Mouse (Mus musculus): ENCODE measurements at regions not wholly inside any gene's neighbourhood (a gene's known extent, or its start where the extent isn't known, plus 50 kb on each side); places are given as distances from the start of the nearest gene placed in this dataset.

DNA sequence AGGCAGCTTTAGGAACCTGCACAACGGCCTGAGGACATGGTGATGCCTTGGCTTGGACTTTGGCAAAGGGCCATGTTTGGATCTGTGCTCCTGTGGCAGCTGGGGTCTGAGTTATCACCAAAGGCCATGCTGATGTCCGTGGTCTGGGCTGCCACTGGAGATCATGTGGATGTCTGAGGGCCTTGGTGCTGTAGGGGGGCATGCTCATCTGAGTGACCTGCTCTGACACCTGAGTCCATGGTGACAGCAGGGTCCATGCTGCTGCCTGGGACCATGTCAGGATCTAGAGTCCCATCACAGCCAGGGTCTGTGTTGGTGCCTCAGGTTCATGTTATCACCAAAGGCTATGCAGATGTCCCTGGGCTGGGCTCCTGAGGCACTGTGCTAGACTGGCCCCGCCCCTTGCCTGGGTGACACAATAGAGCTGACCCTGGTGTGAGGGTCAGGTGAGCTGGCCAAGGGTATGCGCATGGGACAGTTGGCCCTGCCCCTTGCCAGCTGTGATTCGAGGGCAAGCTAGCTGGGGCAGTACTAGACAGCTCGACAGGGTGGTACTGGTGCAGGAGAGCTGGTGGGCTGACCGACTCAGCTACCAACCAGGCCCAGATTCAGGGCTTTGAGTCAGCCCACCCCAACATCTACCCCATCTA is 77.0 kb upstream of the Rcn1 start:
- Histone ChIP-seq H3K9ac (replicated peaks; ENCODE audit: low read depth, low read length) (no peak overlapping the region), H3K36me3 (replicated peaks; ENCODE audit: control insufficient read depth, insufficient read depth, low read length) (no peaks in the 10 kb centered on the region), H3K4me3 (ENCODE audit: low read depth, low read length) (no peak overlapping the region), H3K27me3 (ENCODE audit: control insufficient read depth, insufficient read depth, low read length) (no peaks in the 10 kb centered on the region), H3K4me2 (ENCODE audit: low read depth, low read length) (no peak overlapping the region), H3K27ac (ENCODE audit: low read depth) (no peak overlapping the region), H3K9me3 (replicated peaks; ENCODE audit: control insufficient read depth, low read length) (no peaks in the 10 kb centered on the region), H3K4me1 (ENCODE audit: control insufficient read depth, insufficient read depth) (peaks cover 3% of the 10 kb centered on the region; the same call in 1 of the 2 replicates)
- ATAC-seq (ENCODE audit: insufficient read depth, low read depth): no peak
- WGBS: 77% methylated on average over 7 of the region's 7 CpGs
- TF ChIP-seq EP300 (IDR thresholded peaks at IDR 0.05; ENCODE audit: low read depth): no peak
- TF ChIP-seq CTCF (IDR thresholded peaks at IDR 0.05; ENCODE audit: low read depth): no peak
- DNase-seq (ENCODE audit: low spot score): no peak

DNA sequence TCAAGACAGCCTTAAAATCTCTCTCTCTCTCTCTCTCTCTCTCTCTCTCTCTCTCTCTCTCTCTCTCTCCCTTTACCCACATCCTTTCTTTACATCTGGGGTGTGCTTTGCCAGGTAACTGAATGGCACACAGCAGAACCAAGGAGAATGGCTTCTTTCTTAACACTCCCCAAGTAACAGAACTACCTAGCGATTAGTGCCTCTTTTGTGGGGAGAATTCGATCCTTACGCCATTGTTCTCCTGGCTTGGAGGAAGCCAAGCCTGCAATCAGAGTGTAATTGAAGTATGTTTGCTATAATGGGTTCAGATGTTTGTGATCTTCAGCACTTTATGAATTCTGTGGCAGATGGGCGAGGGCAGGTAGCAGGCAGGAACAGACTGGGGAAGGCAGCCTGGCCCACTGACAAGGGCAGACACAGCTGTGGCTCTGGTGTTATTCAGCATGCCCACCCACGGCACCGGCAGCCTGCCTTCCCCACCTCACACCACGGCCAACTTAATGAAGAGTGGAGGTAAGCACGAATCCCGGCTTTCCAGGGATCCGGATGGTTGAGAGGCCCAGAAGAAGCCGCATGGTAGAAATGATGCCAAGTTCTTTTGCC is 83.0 kb upstream of the Rcn1 start:
- DNase-seq (ENCODE audit: low spot score) (no peak), ATAC-seq (ENCODE audit: insufficient read depth, low read depth) (no peak)
- Histone ChIP-seq H3K9me3 (replicated peaks; ENCODE audit: control insufficient read depth, low read length) (no peaks in the 10 kb centered on the region), H3K9ac (replicated peaks; ENCODE audit: low read depth, low read length) (no peak overlapping the region), H3K36me3 (replicated peaks; ENCODE audit: control insufficient read depth, insufficient read depth, low read length) (no peaks in the 10 kb centered on the region), H3K4me2 (ENCODE audit: low read depth, low read length) (no peak overlapping the region), H3K4me1 (ENCODE audit: control insufficient read depth, insufficient read depth) (peaks cover 3% of the 10 kb centered on the region; the same call in 1 of the 2 replicates), H3K27me3 (ENCODE audit: control insufficient read depth, insufficient read depth, low read length) (no peaks in the 10 kb centered on the region), H3K27ac (ENCODE audit: low read depth) (no peak overlapping the region), H3K4me3 (ENCODE audit: low read depth, low read length) (no peak overlapping the region)
- WGBS: 85% methylated on average over 11 of the region's 11 CpGs
- no peak for TF ChIP-seq CTCF (IDR thresholded peaks at IDR 0.05; ENCODE audit: low read depth)
- no peak for TF ChIP-seq EP300 (IDR thresholded peaks at IDR 0.05; ENCODE audit: low read depth)

DNA sequence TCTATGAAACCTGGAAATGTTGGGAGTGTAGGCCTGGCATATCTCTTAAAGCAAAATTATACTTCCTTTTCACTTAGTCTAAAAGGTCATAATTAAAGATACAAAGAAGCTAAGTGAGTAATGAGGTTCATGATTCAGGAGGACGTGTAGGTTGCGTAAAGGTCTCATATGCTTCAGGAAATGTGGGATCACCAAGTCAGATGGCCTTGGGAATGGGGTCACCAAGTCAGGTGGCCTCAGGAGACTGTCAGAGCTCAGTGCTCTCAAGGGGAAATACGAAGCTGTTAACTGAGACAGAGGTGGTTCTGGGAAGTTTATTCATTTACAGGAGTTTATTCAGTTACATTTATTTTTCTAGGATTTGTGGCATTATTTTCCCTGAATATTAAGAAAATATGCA is 85.4 kb upstream of the Rcn1 start:
- WGBS: 74% methylated on average over 3 of the region's 3 CpGs
- Histone ChIP-seq H3K4me2 (ENCODE audit: low read depth, low read length) (no peak overlapping the region), H3K9ac (replicated peaks; ENCODE audit: low read depth, low read length) (no peak overlapping the region), H3K4me1 (ENCODE audit: control insufficient read depth, insufficient read depth) (no peaks in the 10 kb centered on the region), H3K27me3 (ENCODE audit: control insufficient read depth, insufficient read depth, low read length) (no peaks in the 10 kb centered on the region), H3K4me3 (ENCODE audit: low read depth, low read length) (no peak overlapping the region), H3K27ac (ENCODE audit: low read depth) (no peak overlapping the region), H3K9me3 (replicated peaks; ENCODE audit: control insufficient read depth, low read length) (no peaks in the 10 kb centered on the region), H3K36me3 (replicated peaks; ENCODE audit: control insufficient read depth, insufficient read depth, low read length) (no peaks in the 10 kb centered on the region)
- ATAC-seq (ENCODE audit: insufficient read depth, low read depth): no peak
- no peak for DNase-seq (ENCODE audit: low spot score)
- TF ChIP-seq EP300 (IDR thresholded peaks at IDR 0.05; ENCODE audit: low read depth) (no peak), CTCF (IDR thresholded peaks at IDR 0.05; ENCODE audit: low read depth) (no peak)

DNA sequence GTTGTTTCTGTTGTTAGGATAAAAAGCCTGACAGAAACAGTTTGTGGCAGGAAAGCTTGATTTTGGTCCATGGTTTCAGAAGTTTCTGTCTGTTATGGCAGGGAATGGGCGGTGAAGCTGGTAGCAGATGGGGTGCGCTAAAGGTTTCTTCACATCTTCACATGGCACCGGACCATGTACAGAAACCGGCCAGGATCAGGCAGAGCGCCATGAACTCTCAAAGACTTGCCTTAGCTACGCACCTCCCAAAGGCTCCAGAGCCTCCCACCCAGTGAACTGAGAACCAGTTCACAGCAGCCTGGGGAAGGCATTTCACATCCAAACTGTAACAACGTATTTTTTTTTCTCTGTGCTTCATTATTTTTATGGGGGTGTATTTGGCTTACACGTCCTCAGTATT is 86.2 kb upstream of the Rcn1 start:
- no peaks in the 10 kb centered on the region for H3K36me3 ChIP-seq (replicated peaks; ENCODE audit: control insufficient read depth, insufficient read depth, low read length)
- H3K27ac ChIP-seq (ENCODE audit: low read depth): no peak overlapping the region
- DNase-seq (ENCODE audit: low spot score): no peak
- H3K9me3 ChIP-seq (replicated peaks; ENCODE audit: control insufficient read depth, low read length): no peaks in the 10 kb centered on the region
- no peak overlapping the region for H3K9ac ChIP-seq (replicated peaks; ENCODE audit: low read depth, low read length)
- no peaks in the 10 kb centered on the region for H3K27me3 ChIP-seq (ENCODE audit: control insufficient read depth, insufficient read depth, low read length)
- H3K4me2 ChIP-seq (ENCODE audit: low read depth, low read length): no peak overlapping the region
- TF ChIP-seq EP300 (IDR thresholded peaks at IDR 0.05; ENCODE audit: low read depth) (no peak), CTCF (IDR thresholded peaks at IDR 0.05; ENCODE audit: low read depth) (no peak)
- 82% methylated on average over 8 of the region's 8 CpGs for WGBS
- ATAC-seq (ENCODE audit: insufficient read depth, low read depth): no peak
- no peaks in the 10 kb centered on the region for H3K4me1 ChIP-seq (ENCODE audit: control insufficient read depth, insufficient read depth)
- H3K4me3 ChIP-seq (ENCODE audit: low read depth, low read length): no peak overlapping the region

DNA sequence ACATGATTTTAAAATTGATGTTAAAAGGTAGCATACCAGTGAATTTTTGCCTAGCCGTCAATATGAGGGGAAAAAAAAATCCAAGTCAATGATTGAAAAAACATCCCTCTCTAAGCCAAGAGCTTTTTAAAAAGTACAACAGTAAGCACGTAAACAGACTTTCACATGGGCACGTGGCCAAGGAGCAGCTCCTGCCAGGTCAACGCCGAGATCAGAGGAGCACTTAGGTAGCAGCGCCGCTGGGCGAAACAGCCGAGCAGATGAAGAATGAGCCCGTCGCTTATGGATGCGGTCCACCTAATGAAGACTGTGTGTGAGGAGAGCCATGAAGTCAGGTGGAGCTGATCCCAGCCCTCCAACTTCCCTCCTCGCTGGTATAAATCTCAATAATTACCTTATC is 96.7 kb upstream of the Rcn1 start:
- Histone ChIP-seq H3K9ac (replicated peaks; ENCODE audit: low read depth, low read length) (no peak overlapping the region), H3K27ac (ENCODE audit: low read depth) (no peak overlapping the region), H3K4me1 (ENCODE audit: control insufficient read depth, insufficient read depth) (no peaks in the 10 kb centered on the region), H3K4me3 (ENCODE audit: low read depth, low read length) (no peak overlapping the region), H3K9me3 (replicated peaks; ENCODE audit: control insufficient read depth, low read length) (no peaks in the 10 kb centered on the region), H3K36me3 (replicated peaks; ENCODE audit: control insufficient read depth, insufficient read depth, low read length) (no peaks in the 10 kb centered on the region), H3K4me2 (ENCODE audit: low read depth, low read length) (no peak overlapping the region), H3K27me3 (ENCODE audit: control insufficient read depth, insufficient read depth, low read length) (no peaks in the 10 kb centered on the region)
- no peak for DNase-seq (ENCODE audit: low spot score)
- ATAC-seq (ENCODE audit: insufficient read depth, low read depth): no peak
- 38% methylated on average over 13 of the region's 13 CpGs for WGBS
- TF ChIP-seq EP300 (IDR thresholded peaks at IDR 0.05; ENCODE audit: low read depth) (no peak), CTCF (IDR thresholded peaks at IDR 0.05; ENCODE audit: low read depth) (no peak)

DNA sequence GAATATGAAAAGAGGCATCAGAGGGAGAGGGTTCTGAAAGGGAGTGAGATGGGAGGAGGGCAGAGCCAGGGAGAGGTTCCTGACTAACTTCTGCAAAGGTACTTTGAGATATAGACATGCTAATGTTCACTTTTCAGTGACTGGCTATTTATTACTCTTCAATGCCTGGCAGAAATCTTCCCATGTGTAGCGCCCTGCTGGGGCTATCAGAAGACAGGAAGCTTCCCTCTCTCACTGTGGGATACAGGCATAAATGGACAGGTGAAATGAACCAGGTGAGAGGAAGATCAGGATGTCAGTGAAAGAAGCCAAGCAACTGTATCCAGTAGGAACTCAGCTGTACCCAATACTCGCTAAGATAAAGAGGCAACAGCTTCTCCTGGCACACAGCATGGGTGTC is 105.1 kb upstream of the Rcn1 start:
- DNase-seq (ENCODE audit: low spot score) (no peak), ATAC-seq (ENCODE audit: insufficient read depth, low read depth) (no peak)
- Histone ChIP-seq H3K9me3 (replicated peaks; ENCODE audit: control insufficient read depth, low read length) (no peaks in the 10 kb centered on the region), H3K27me3 (ENCODE audit: control insufficient read depth, insufficient read depth, low read length) (no peaks in the 10 kb centered on the region), H3K9ac (replicated peaks; ENCODE audit: low read depth, low read length) (no peak overlapping the region), H3K4me1 (ENCODE audit: control insufficient read depth, insufficient read depth) (peaks cover 11% of the 10 kb centered on the region), H3K27ac (ENCODE audit: low read depth) (no peak overlapping the region), H3K36me3 (replicated peaks; ENCODE audit: control insufficient read depth, insufficient read depth, low read length) (no peaks in the 10 kb centered on the region), H3K4me2 (ENCODE audit: low read depth, low read length) (no peak overlapping the region), H3K4me3 (ENCODE audit: low read depth, low read length) (no peak overlapping the region)
- TF ChIP-seq CTCF (IDR thresholded peaks at IDR 0.05; ENCODE audit: low read depth): no peak
- no peak for TF ChIP-seq EP300 (IDR thresholded peaks at IDR 0.05; ENCODE audit: low read depth)
- WGBS: 54% methylated on average over 2 of the region's 2 CpGs

Data from heart, postnatal 0 days (tissue).